ENCODE assay signal across 8 mouse cellular contexts in the genomic region with DNA sequence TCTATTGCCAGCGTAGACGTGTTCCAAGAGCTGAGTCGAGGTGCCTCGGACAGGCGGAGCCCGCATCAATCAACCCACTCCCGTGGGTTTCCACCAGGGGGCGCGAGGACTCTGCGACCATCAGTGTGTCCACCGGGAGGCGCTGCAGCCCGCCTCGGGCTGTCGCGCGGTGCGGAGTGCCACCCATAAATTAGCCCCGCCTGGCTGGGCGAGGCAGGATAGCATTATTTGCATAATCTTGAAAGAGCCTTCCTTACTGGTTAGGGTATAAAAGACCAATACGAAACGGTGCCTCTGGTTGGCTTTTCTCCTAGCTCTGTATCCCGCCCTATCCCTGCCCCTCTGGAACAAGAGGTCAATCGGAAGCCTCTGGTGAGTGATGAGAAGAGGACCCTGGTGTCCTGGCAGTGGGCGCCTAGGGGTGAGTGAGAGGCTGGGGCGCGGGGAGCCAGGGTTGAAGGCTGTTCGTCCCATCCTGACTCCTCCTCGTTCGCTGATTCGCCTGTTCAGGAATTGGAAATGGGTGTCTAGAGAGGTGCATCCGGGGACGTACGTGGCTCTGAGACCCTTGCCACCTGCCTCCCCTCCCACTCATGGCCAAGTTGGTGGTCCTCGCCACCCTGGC. TPM values are rescaled to one million over a fixed set of nuclear protein-coding genes. Genes with fewer than 3 reads are reported as not detected.
DNase-seq lines count a peak whose midpoint lies in the region; ATAC-seq and TF ChIP-seq lines count a peak whose summit lies in the region.

No protein-coding gene starts in this region.

- peak overlapping the region; percentile 92 for H3K4me2 ChIP-seq in embryonic facial prominence, embryonic 15.5 days (replicated peaks)
- H3K4me2 ChIP-seq in kidney, embryonic 14.5 days (replicated peaks; ENCODE audit: low read depth, low read length) = peak overlapping the region; percentile 86

- peak; percentile 89 for ATAC-seq in embryonic facial prominence, embryonic 15.5 days (ENCODE audit: insufficient number of reproducible peaks, low FRiP score, low TSS enrichment, low read depth)
- peak; percentile 88 for ATAC-seq in kidney, embryonic 14.5 days (ENCODE audit: low FRiP score, low TSS enrichment)
- ATAC-seq in monocyte, adult 5-6 weeks (replicated peaks; ENCODE audit: insufficient number of reproducible peaks, low FRiP score, low TSS enrichment, poor library complexity, severe bottlenecking) = peak; percentile 76

- H3K9ac ChIP-seq in embryonic facial prominence, embryonic 15.5 days = no peak overlapping the region; the same call in 1 of the 2 replicates
- H3K9ac ChIP-seq in kidney, embryonic 14.5 days (ENCODE audit: low read depth, low read length) = peak overlapping the region; percentile 42

- H3K27ac ChIP-seq in bone marrow, adult 2 months (ENCODE audit: control insufficient read depth, insufficient read depth, low read depth, low read length, poor library complexity) = peak overlapping the region; percentile 29
- H3K27ac ChIP-seq in embryonic facial prominence, embryonic 15.5 days (replicated peaks) = 0 out of 2 replicates have a peak overlapping the region, but pooled peaks have one; percentile 22
- no peak overlapping the region for H3K27ac ChIP-seq in kidney, embryonic 14.5 days (ENCODE audit: low read depth, low read length)

- peak; percentile 63; the same call in 1 of the 2 replicates for TF ChIP-seq POLR2A in bone marrow, adult 2 months (IDR thresholded peaks at IDR 0.05; ENCODE audit: borderline replicate concordance, control insufficient read depth, low read depth, low read length)

- H3K27me3 ChIP-seq in embryonic facial prominence, embryonic 15.5 days = peaks cover 13% of the 10 kb centered on the region
- no peaks in the 10 kb centered on the region; the same call in 1 of the 2 replicates for H3K27me3 ChIP-seq in kidney, embryonic 14.5 days (ENCODE audit: control insufficient read depth, insufficient read depth, low read length)

- TF ChIP-seq CTCF in bone marrow, adult 2 months (IDR thresholded peaks at IDR 0.05; ENCODE audit: control insufficient read depth, insufficient read depth, low read length) = peak; percentile 100

- H3K4me1 ChIP-seq in bone marrow, adult 2 months (ENCODE audit: control insufficient read depth, insufficient read depth, low read length) = peaks cover 9% of the 10 kb centered on the region
- H3K4me1 ChIP-seq in embryonic facial prominence, embryonic 15.5 days = peaks cover 38% of the 10 kb centered on the region
- peaks cover 39% of the 10 kb centered on the region for H3K4me1 ChIP-seq in kidney, embryonic 14.5 days (ENCODE audit: control insufficient read depth, insufficient read depth, low read length)

- peak overlapping the region; percentile 93 for H3K4me3 ChIP-seq in bone marrow, adult 2 months (replicated peaks; ENCODE audit: control insufficient read depth, low read depth, low read length)
- H3K4me3 ChIP-seq in embryonic facial prominence, embryonic 15.5 days (replicated peaks) = peak overlapping the region; percentile 61
- H3K4me3 ChIP-seq in kidney, embryonic 14.5 days (ENCODE audit: low read length) = peak overlapping the region; percentile 60

- 1% methylated on average over 35 of the region's 35 CpGs for WGBS in bone marrow, adult 2 months
- WGBS in embryonic facial prominence, embryonic 15.5 days = under 1% methylated on average over 35 of the region's 35 CpGs
- 1% methylated on average over 35 of the region's 35 CpGs for WGBS in kidney, embryonic 14.5 days

- H3K36me3 ChIP-seq in embryonic facial prominence, embryonic 15.5 days = no peaks in the 10 kb centered on the region
- H3K36me3 ChIP-seq in kidney, embryonic 14.5 days (ENCODE audit: control insufficient read depth, insufficient read depth, low read length) = no peaks in the 10 kb centered on the region

- no peaks in the 10 kb centered on the region for H3K9me3 ChIP-seq in embryonic facial prominence, embryonic 15.5 days (replicated peaks)
- no peaks in the 10 kb centered on the region for H3K9me3 ChIP-seq in kidney, embryonic 14.5 days (ENCODE audit: control insufficient read depth, low read length)

- DNase-seq in 416B (ENCODE audit: low read depth) (peak; percentile 98), liver (peak; percentile 98)
- peak; percentile 97 to 98 for DNase-seq in heart, adult 9 months (ENCODE audit: low spot score in 2 of 2)
- DNase-seq in spleen, postnatal 4 days (ENCODE audit: low spot score in 2 of 2) = peak; percentile 98 to 100

RNA-seq across cellular contexts. Expression of a gene that starts 1.4 kb away (rescaled TPM):
- 25.5 and 34.1 TPM in 2 replicates for polyA plus RNA-seq in bone marrow, adult 2 months (2011; ENCODE audit: insufficient read depth, insufficient read length, low replicate concordance, missing spikeins)
- 23.4 and 27.9 TPM in 2 replicates for polyA plus RNA-seq in embryonic facial prominence, embryonic 15.5 days (2015; fragmentation: Nextera tagmentation; extraction: Ambion mirVana)
- polyA plus RNA-seq in kidney, embryonic 14.5 days (2014; fragmentation: Nextera tagmentation; extraction: Ambion mirVana) = 15.8 and 16.9 TPM in 2 replicates
- 21.8 to 32.6 TPM (median 28.3 TPM) in 3 replicates for total RNA-seq in monocyte, adult 5-6 weeks (2017)

RNA-seq across cellular contexts. Expression of a gene that starts 1.4 kb away (rescaled TPM):
- 2.6 and 5.1 TPM in 2 replicates for polyA plus RNA-seq in bone marrow, adult 2 months (2011; ENCODE audit: insufficient read depth, insufficient read length, low replicate concordance, missing spikeins)
- polyA plus RNA-seq in embryonic facial prominence, embryonic 15.5 days (2015; fragmentation: Nextera tagmentation; extraction: Ambion mirVana) = 7.6 and 9.0 TPM in 2 replicates
- polyA plus RNA-seq in kidney, embryonic 14.5 days (2014; fragmentation: Nextera tagmentation; extraction: Ambion mirVana) = 3.2 and 4.4 TPM in 2 replicates
- total RNA-seq in monocyte, adult 5-6 weeks (2017) = 0.97 TPM in 1 of 3 replicates, not detected in the others

RNA-seq across cellular contexts. Expression of a gene that starts 13.2 kb away (rescaled TPM):
- polyA plus RNA-seq in bone marrow, adult 2 months (2011; ENCODE audit: insufficient read depth, insufficient read length, low replicate concordance, missing spikeins) = 14.0 and 21.8 TPM in 2 replicates
- 5.9 and 6.1 TPM in 2 replicates for polyA plus RNA-seq in embryonic facial prominence, embryonic 15.5 days (2015; fragmentation: Nextera tagmentation; extraction: Ambion mirVana)
- polyA plus RNA-seq in kidney, embryonic 14.5 days (2014; fragmentation: Nextera tagmentation; extraction: Ambion mirVana) = 7.1 and 8.9 TPM in 2 replicates
- total RNA-seq in monocyte, adult 5-6 weeks (2017) = 90.9 to 99.4 TPM (median 96.2 TPM) in 3 replicates

RNA-seq across cellular contexts. Expression of a gene that starts 29.4 kb away (rescaled TPM):
- polyA plus RNA-seq in bone marrow, adult 2 months (2011; ENCODE audit: insufficient read depth, insufficient read length, low replicate concordance, missing spikeins) = 2.8 and 5.7 TPM in 2 replicates
- 14.0 and 14.1 TPM in 2 replicates for polyA plus RNA-seq in embryonic facial prominence, embryonic 15.5 days (2015; fragmentation: Nextera tagmentation; extraction: Ambion mirVana)
- polyA plus RNA-seq in kidney, embryonic 14.5 days (2014; fragmentation: Nextera tagmentation; extraction: Ambion mirVana) = 8.3 and 10.3 TPM in 2 replicates
- total RNA-seq in monocyte, adult 5-6 weeks (2017) = 0.87 to 2.5 TPM in 2 of 3 replicates, not detected in the other
